Comparison of ENCODE assay signal across 18 mouse cellular contexts in genomic region chr1:135095189-135095588, GRCm38 (mm10). TPM values are rescaled to one million over a fixed set of nuclear protein-coding genes. Genes with fewer than 3 reads are reported as not detected.
DNase-seq lines count a peak whose midpoint lies in the region; ATAC-seq lines count a peak whose summit lies in the region.
"Had no signal": no experiment of that assay in that cellular context is flagged by ENCODE, and none has a peak within 500 bp of the region (broad histone marks: within the 10 kb centered on the region; RNA-seq: fewer than 3 reads in every experiment).

No protein-coding gene starts in this region.

- ATAC-seq in megakaryocyte, adult 5-6 weeks (ENCODE audit: poor library complexity, severe bottlenecking): peak; percentile 89
- no peak for ATAC-seq in midbrain, embryonic 16.5 days

- H3K4me1 ChIP-seq in midbrain, embryonic 16.5 days (ENCODE audit: control insufficient read depth, insufficient read depth, low read length): no peaks in the 10 kb centered on the region

- no peak overlapping the region for H3K4me2 ChIP-seq in midbrain, embryonic 16.5 days (ENCODE audit: low read length)
- H3K4me2 ChIP-seq: hindbrain, embryonic 14.5 days had no signal

- no peaks in the 10 kb centered on the region for H3K36me3 ChIP-seq in midbrain, embryonic 16.5 days (ENCODE audit: control insufficient read depth, insufficient read depth, low read length)

- H3K27ac ChIP-seq in midbrain, embryonic 16.5 days (ENCODE audit: low read length): no peak overlapping the region
- H3K27ac ChIP-seq: hindbrain, embryonic 14.5 days had no signal

- no peak overlapping the region for H3K9ac ChIP-seq in midbrain, embryonic 16.5 days (ENCODE audit: low read depth, low read length)
- H3K9ac ChIP-seq: hindbrain, embryonic 14.5 days had no signal

- H3K4me3 ChIP-seq in midbrain, embryonic 16.5 days (ENCODE audit: low read depth, low read length): no peak overlapping the region

- DNase-seq in adrenal gland, postnatal 10 days: peak; percentile 34
- DNase-seq in adrenal gland, adult 8-10 months: no peak
- DNase-seq in spleen, adult 18-20 months: peak; percentile 47 to 57
- no peak for DNase-seq in spleen, adult 12 weeks (ENCODE audit: low spot score)
- no peak for DNase-seq in frontal cortex, postnatal 14 days (ENCODE audit: low spot score in 2 of 2)
- no peak for DNase-seq in left cerebral cortex, adult 18-20 months (ENCODE audit: low spot score in 2 of 2)
- DNase-seq: adrenal gland, postnatal 36 days; gastrocnemius, postnatal 36 days; kidney, adult 11 months; kidney, postnatal 36 days; left cerebral cortex, postnatal 4 days; lung, adult 18-20 months; right cerebral cortex, postnatal 25 days; thymus, postnatal 36 days had no signal

- no peaks in the 10 kb centered on the region for H3K9me3 ChIP-seq in midbrain, embryonic 16.5 days (replicated peaks; ENCODE audit: control insufficient read depth, low read length, poor library complexity, severe bottlenecking)

- WGBS in midbrain, embryonic 16.5 days: 60% methylated on average over 7 of the region's 7 CpGs

- H3K27me3 ChIP-seq in midbrain, embryonic 16.5 days (ENCODE audit: control insufficient read depth, insufficient read depth, low read depth, low read length): no peaks in the 10 kb centered on the region

RNA-seq across cellular contexts. Expression of gene Lgr6, which starts 9.9 kb away (rescaled TPM):
- 10 to 100 TPM; 20.5 to 28.4 TPM for total RNA-seq in adrenal gland, postnatal 10 days (2021)
- 1 to 10 TPM in 2 of 4 experiments, under 1 TPM in 2; 0.40 to 2.2 (median 1.1) TPM for total RNA-seq in adrenal gland, adult 8-10 months (2022)
- not detected in 2 replicates for total RNA-seq in megakaryocyte, adult 5-6 weeks (2015)
- total RNA-seq in megakaryocyte, adult 5-6 weeks (2017): not detected in 2 replicates
- 1.1 and 1.2 TPM in 2 replicates for polyA plus RNA-seq in midbrain, embryonic 16.5 days (2015; fragmentation: Nextera tagmentation; extraction: Ambion mirVana)
- total RNA-seq in left cerebral cortex, adult 18-20 months (2021): 1 to 10 TPM; 1.5 to 2.7 TPM

RNA-seq across cellular contexts. Expression of gene Ptpn7, which starts 37.3 kb away (rescaled TPM):
- total RNA-seq in adrenal gland, postnatal 10 days (2021): 1 to 10 TPM; 1.8 to 2.5 TPM
- total RNA-seq in adrenal gland, adult 8-10 months (2022): 1 to 10 TPM; 1.4 to 1.5 (median 1.4) TPM
- 25.5 and 29.5 TPM in 2 replicates for total RNA-seq in megakaryocyte, adult 5-6 weeks (2015)
- 49.7 and 54.2 TPM in 2 replicates for total RNA-seq in megakaryocyte, adult 5-6 weeks (2017)
- polyA plus RNA-seq in midbrain, embryonic 16.5 days (2015; fragmentation: Nextera tagmentation; extraction: Ambion mirVana): 0.11 and 0.26 TPM in 2 replicates
- total RNA-seq in left cerebral cortex, adult 18-20 months (2021): under 1 TPM; 0.45 to 0.91 TPM
- total RNA-seq: layer of hippocampus, postnatal 14 days had no signal

RNA-seq across cellular contexts. Expression of gene Arl8a, which starts 51.4 kb away (rescaled TPM):
- 10 to 100 TPM; 49.2 to 57.7 TPM for total RNA-seq in adrenal gland, postnatal 10 days (2021)
- 10 to 100 TPM; 57.5 to 77.4 (median 68.5) TPM for total RNA-seq in adrenal gland, adult 8-10 months (2022)
- total RNA-seq in megakaryocyte, adult 5-6 weeks (2015): 83.3 and 93.2 TPM in 2 replicates
- 37.1 and 49.1 TPM in 2 replicates for total RNA-seq in megakaryocyte, adult 5-6 weeks (2017)
- polyA plus RNA-seq in midbrain, embryonic 16.5 days (2015; fragmentation: Nextera tagmentation; extraction: Ambion mirVana): 390 and 409 TPM in 2 replicates
- total RNA-seq in left cerebral cortex, adult 18-20 months (2021): 100 to 1,000 TPM; 264 to 266 TPM

Comparison
In these comparisons a context has a peak if more than half of its experiments do, and no peak if none do; other contexts are left out.
1. DNase-seq: peak in adrenal gland, postnatal 10 days (single experiment) and spleen, adult 18-20 months (2 of 2); none in adrenal gland, adult 8-10 months (single experiment), spleen, adult 12 weeks (single experiment), frontal cortex, postnatal 14 days (0 of 2) and left cerebral cortex, adult 18-20 months (0 of 2).
2. RNA of gene Lgr6, which starts 9.9 kb away (total RNA-seq): 20.5 to 28.4 TPM in adrenal gland, postnatal 10 days; 1.5 to 2.7 TPM in left cerebral cortex, adult 18-20 months, 0.40 to 2.2 TPM in adrenal gland, adult 8-10 months and not detected in megakaryocyte, adult 5-6 weeks; every median in the first group is over 4 times any median in the second.
3. RNA of gene Ptpn7, which starts 37.3 kb away (total RNA-seq): 25.5 to 54.2 TPM in megakaryocyte, adult 5-6 weeks; 1.8 to 2.5 TPM in adrenal gland, postnatal 10 days, 1.4 to 1.5 TPM in adrenal gland, adult 8-10 months and 0.45 to 0.91 TPM in left cerebral cortex, adult 18-20 months; every median in the first group is over 4 times any median in the second.